Mouse (Mus musculus) hindbrain, embryonic 12.5 days (tissue): ENCODE data around the gene Gtf2ird2. TPM values are rescaled to one million over a fixed set of nuclear protein-coding genes. Genes with fewer than 3 reads are reported as not detected.

Experiments used
- ATAC-seq: fragments of 200-750 bp; cut with Nextera tagmentation; 2 replicates; pipeline ENCODE4 v1.8.0; 2017; ENCODE audit warnings: moderate TSS enrichment; ENCODE audit not compliant: low FRiP score
- H3K27ac ChIP-seq: fragments of 300-500 bp; sonication (generic); 2 replicates; pipeline ENCODE4 v1.5.1; 2016; ENCODE audit warnings: mild to moderate bottlenecking
- H3K27me3 ChIP-seq: fragments of 300-500 bp; sonication (generic); 2 replicates; pipeline ENCODE4 v1.6.1; 2016; ENCODE audit warnings: mild to moderate bottlenecking
- H3K36me3 ChIP-seq: fragments of 300-500 bp; sonication (generic); 2 replicates; pipeline ENCODE4 v1.6.1; 2016; ENCODE audit warnings: mild to moderate bottlenecking
- H3K4me1 ChIP-seq: fragments of 300-500 bp; sonication (generic); 2 replicates; pipeline ENCODE4 v1.6.1; 2016
- H3K4me2 ChIP-seq: fragments of 300-500 bp; sonication (generic); replicated peaks from 2 replicates; pipeline ENCODE4 v1.6.1; 2016; ENCODE audit warnings: mild to moderate bottlenecking
- H3K4me3 ChIP-seq: fragments of 300-500 bp; sonication (generic); 2 replicates; pipeline ENCODE4 v1.5.1; 2016; ENCODE audit warnings: mild to moderate bottlenecking
- H3K9ac ChIP-seq: fragments of 300-500 bp; sonication (generic); 2 replicates; pipeline ENCODE4 v1.6.1; 2016; ENCODE audit warnings: mild to moderate bottlenecking, moderate library complexity
- H3K9me3 ChIP-seq: fragments of 300-500 bp; sonication (generic); replicated peaks from 2 replicates; pipeline ENCODE4 v1.6.1; 2016; ENCODE audit warnings: mild to moderate bottlenecking
- WGBS: fragments of 180-500 bp; shearing (Covaris S2); methylation state at CpG from one replicate; pipeline ENCODE4 v1.1.7; 2016; 5-methylcytosine and 5-hydroxymethylcytosine counted together
- polyA plus RNA-seq: library from polyadenylated mRNA; unstranded; fragments of >200 nt; fragmentation: Nextera tagmentation; extraction: Ambion mirVana; gene quantifications from 2 replicates; pipeline ENCODE4 v1.2.1, GENCODE M21; 2016

The Gtf2ird2 gene
- polyA plus RNA-seq, 1 experiment from 2014 or later, result 11.7 TPM

DNA sequence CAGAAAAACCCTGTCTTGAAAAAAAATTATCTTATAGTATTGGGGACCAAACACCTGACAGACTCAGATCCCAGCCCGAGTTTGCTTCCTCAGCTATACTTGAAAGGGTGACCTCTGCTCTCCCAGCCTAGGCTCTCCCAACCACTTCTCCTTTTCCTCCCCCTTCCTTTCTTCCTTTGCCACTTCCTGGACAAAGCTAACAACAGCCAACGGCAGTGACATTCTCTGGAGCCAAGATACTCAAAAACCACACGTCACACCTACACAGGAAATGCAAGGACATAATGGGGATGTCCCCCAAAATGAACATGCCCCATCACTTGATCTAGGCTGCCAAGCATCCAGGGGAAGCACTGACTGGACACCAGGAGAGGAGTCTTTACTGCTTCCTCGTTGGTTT is 74.6 kb downstream of the Gtf2ird2 start:
- Histone ChIP-seq H3K9ac (no peak overlapping the region), H3K4me1 (no peaks in the 10 kb centered on the region), H3K4me2 (no peak overlapping the region), H3K9me3 (no peaks in the 10 kb centered on the region), H3K27ac (no peak overlapping the region), H3K27me3 (no peaks in the 10 kb centered on the region), H3K4me3 (no peak overlapping the region), H3K36me3 (peaks cover 97% of the 10 kb centered on the region)
- 83% methylated on average over 4 of the region's 4 CpGs for WGBS
- no peak for ATAC-seq

GRCm38 (mm10) chr5:134258934-134259333 is 75.1 kb downstream of the Gtf2ird2 start:
- Histone ChIP-seq H3K27me3 (no peaks in the 10 kb centered on the region), H3K4me1 (no peaks in the 10 kb centered on the region), H3K27ac (no peak overlapping the region), H3K9me3 (no peaks in the 10 kb centered on the region), H3K36me3 (peaks cover 97% of the 10 kb centered on the region), H3K4me3 (no peak overlapping the region), H3K4me2 (no peak overlapping the region), H3K9ac (no peak overlapping the region)
- no peak for ATAC-seq
- 99% methylated on average over 2 of the region's 2 CpGs for WGBS

DNA sequence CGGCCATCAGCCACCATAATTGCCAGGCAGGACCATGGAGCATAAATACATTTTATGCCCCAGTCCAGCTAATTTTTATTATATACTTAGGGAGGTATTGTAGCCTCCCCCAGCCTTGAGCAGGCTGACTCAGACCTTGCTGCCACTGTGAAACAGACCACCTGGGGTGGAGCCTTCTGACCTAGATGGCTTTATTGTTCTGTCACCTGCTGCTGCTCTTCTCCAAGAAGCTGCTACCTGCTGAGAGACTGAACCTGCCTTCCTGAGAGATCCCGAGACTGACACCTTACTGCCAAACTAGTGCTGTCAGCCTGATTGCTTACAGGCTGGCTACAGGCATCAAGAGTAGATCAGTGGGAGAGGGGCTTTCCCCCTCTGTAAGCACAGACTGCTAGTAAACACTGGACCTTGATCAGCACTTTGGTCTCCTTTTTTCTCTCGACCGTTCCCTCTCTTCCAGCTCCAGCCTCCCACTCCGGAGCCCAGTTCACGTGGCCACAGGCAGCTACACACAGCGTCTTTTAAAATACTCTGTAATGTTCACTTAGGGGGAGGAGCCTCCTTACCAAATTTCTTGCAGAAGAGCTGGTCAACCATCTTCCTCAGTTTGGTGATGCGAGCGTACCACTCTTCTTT is 76.3 kb downstream of the Gtf2ird2 start:
- H3K4me1 ChIP-seq, result no peaks in the 10 kb centered on the region
- no peak for ATAC-seq
- peaks cover 98% of the 10 kb centered on the region for H3K36me3 ChIP-seq
- no peak overlapping the region for H3K27ac ChIP-seq
- no peak overlapping the region for H3K4me3 ChIP-seq
- H3K27me3 ChIP-seq, result no peaks in the 10 kb centered on the region
- WGBS, result 91% methylated on average over 9 of the region's 9 CpGs
- H3K4me2 ChIP-seq, result no peak overlapping the region
- H3K9me3 ChIP-seq, result no peaks in the 10 kb centered on the region
- no peak overlapping the region for H3K9ac ChIP-seq

GRCm38 (mm10) chr5:134265890-134266289 is 82.1 kb downstream of the Gtf2ird2 start:
- Histone ChIP-seq H3K4me1 (no peaks in the 10 kb centered on the region), H3K36me3 (peaks cover 95% of the 10 kb centered on the region), H3K9ac (no peak overlapping the region), H3K4me3 (no peak overlapping the region), H3K4me2 (no peak overlapping the region), H3K27ac (no peak overlapping the region), H3K27me3 (no peaks in the 10 kb centered on the region), H3K9me3 (no peaks in the 10 kb centered on the region)
- ATAC-seq, result no peak
- 84% methylated on average over 2 of the region's 2 CpGs for WGBS

DNA sequence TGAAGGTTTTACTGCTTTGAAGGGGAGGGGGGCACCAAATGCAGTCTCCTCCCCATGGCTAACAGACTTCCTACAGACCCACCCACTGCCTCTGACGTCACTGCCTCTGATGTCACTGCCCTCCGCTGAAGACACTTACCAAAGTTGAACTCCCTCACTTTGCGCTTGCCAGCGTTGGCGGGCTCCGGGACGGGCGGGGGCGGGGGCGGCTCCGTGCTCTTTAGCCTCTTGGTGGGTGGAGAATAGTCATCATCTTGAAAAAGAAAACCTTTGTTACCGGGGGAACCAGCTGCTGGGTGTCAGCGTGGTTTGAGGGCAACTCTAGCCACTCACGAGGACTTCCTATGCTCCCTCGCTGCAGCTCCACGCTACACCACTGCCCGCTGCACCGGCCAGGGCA is 82.6 kb downstream of the Gtf2ird2 start:
- Histone ChIP-seq H3K4me1 (no peaks in the 10 kb centered on the region), H3K27me3 (no peaks in the 10 kb centered on the region), H3K4me2 (no peak overlapping the region), H3K36me3 (peaks cover 95% of the 10 kb centered on the region), H3K9me3 (no peaks in the 10 kb centered on the region), H3K9ac (no peak overlapping the region), H3K27ac (no peak overlapping the region), H3K4me3 (no peak overlapping the region)
- WGBS, result 87% methylated on average over 18 of the region's 18 CpGs
- ATAC-seq, result no peak

GRCm38 (mm10) chr5:134268751-134269150 is 84.9 kb downstream of the Gtf2ird2 start:
- H3K27me3 ChIP-seq, result no peaks in the 10 kb centered on the region
- 96% methylated on average over 8 of the region's 8 CpGs for WGBS
- no peak for ATAC-seq
- H3K27ac ChIP-seq, result no peak overlapping the region
- no peaks in the 10 kb centered on the region for H3K4me1 ChIP-seq
- peaks cover 95% of the 10 kb centered on the region for H3K36me3 ChIP-seq
- no peak overlapping the region for H3K4me2 ChIP-seq
- no peaks in the 10 kb centered on the region for H3K9me3 ChIP-seq
- H3K9ac ChIP-seq, result no peak overlapping the region
- H3K4me3 ChIP-seq, result no peak overlapping the region

GRCm38 (mm10) chr5:134269751-134270150 is 85.9 kb downstream of the Gtf2ird2 start:
- Histone ChIP-seq H3K4me3 (no peak overlapping the region), H3K27me3 (no peaks in the 10 kb centered on the region), H3K4me1 (no peaks in the 10 kb centered on the region), H3K9me3 (no peaks in the 10 kb centered on the region), H3K4me2 (no peak overlapping the region), H3K9ac (no peak overlapping the region), H3K27ac (no peak overlapping the region), H3K36me3 (peaks cover 93% of the 10 kb centered on the region)
- WGBS, result 95% methylated on average over 5 of the region's 5 CpGs
- no peak for ATAC-seq

- 91% methylated on average over 4 of the region's 4 CpGs for WGBS
- Histone ChIP-seq H3K9ac (no peak overlapping the region), H3K9me3 (no peaks in the 10 kb centered on the region), H3K27me3 (no peaks in the 10 kb centered on the region), H3K4me3 (no peak overlapping the region), H3K36me3 (peaks cover 93% of the 10 kb centered on the region), H3K27ac (no peak overlapping the region), H3K4me1 (no peaks in the 10 kb centered on the region), H3K4me2 (no peak overlapping the region)
- ATAC-seq, result no peak
Observed at GRCm38 (mm10) chr5:134270566-134270965, 86.7 kb downstream of the Gtf2ird2 start.

DNA sequence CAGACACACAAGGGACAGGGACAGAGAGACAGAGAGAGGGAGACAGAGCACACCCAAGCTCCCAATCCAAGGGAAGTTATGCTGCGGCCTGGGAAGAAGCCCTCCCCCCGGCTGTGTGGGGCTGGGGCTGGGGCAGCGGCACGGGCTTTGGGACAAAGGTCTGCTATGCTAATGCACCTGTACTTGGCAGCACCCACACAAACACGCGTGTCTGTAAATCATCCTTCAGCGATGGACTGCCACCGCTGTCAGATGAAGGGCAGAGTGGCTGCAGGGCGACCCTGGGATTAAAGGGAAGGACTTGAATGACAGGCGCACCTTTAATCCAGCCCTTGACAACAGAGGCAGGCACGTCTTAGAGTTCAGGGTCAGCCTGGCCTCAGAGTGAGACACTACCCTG is 87.6 kb downstream of the Gtf2ird2 start:
- Histone ChIP-seq H3K36me3 (peaks cover 92% of the 10 kb centered on the region), H3K9ac (no peak overlapping the region), H3K27ac (no peak overlapping the region), H3K4me2 (no peak overlapping the region), H3K27me3 (no peaks in the 10 kb centered on the region), H3K4me1 (no peaks in the 10 kb centered on the region), H3K9me3 (no peaks in the 10 kb centered on the region), H3K4me3 (no peak overlapping the region)
- ATAC-seq, result no peak
- WGBS, result 92% methylated on average over 11 of the region's 11 CpGs

- ATAC-seq, result no peak
- no peaks in the 10 kb centered on the region for H3K27me3 ChIP-seq
- WGBS, result 86% methylated on average over 11 of the region's 11 CpGs
- H3K4me2 ChIP-seq, result no peak overlapping the region
- no peak overlapping the region for H3K9ac ChIP-seq
- no peak overlapping the region for H3K27ac ChIP-seq
- H3K9me3 ChIP-seq, result no peaks in the 10 kb centered on the region
- H3K36me3 ChIP-seq, result peaks cover 92% of the 10 kb centered on the region
- no peak overlapping the region for H3K4me3 ChIP-seq
- H3K4me1 ChIP-seq, result no peaks in the 10 kb centered on the region
Observed at GRCm38 (mm10) chr5:134272761-134273160, 88.9 kb downstream of the Gtf2ird2 start.

DNA sequence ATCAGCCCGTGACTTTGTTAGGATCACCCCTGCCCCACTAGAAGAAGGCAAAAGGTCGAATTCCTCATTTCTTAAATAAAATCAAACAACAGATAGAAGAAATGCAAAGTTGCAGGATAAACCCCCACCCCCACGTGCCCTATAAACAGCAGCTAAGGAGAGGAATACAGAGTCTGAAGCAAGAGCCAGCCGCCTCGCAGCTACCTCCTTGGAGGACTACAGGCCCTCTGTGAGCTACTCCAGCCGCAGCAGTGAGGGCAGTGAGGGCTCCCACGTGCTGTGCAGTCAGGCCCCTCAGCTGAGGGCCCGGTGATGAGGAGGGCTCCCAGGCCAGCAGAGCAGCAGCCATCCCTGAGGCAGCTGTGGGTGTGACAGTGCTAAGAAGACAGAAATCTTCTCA is 89.9 kb downstream of the Gtf2ird2 start:
- ATAC-seq, result no peak
- WGBS, result 91% methylated on average over 8 of the region's 8 CpGs
- Histone ChIP-seq H3K9me3 (no peaks in the 10 kb centered on the region), H3K27me3 (no peaks in the 10 kb centered on the region), H3K36me3 (peaks cover 92% of the 10 kb centered on the region), H3K4me3 (no peak overlapping the region), H3K9ac (no peak overlapping the region), H3K27ac (no peak overlapping the region), H3K4me1 (no peaks in the 10 kb centered on the region), H3K4me2 (no peak overlapping the region)
